Mouse (Mus musculus): Measurements from ENCODE around the gene Ttc7b. TPM values are rescaled to one million over a fixed set of nuclear protein-coding genes. Genes with fewer than 3 reads are reported as not detected.

Gene Ttc7b
- polyA plus RNA-seq, 1 experiment from 2014 or later = 4.4 TPM

DNA sequence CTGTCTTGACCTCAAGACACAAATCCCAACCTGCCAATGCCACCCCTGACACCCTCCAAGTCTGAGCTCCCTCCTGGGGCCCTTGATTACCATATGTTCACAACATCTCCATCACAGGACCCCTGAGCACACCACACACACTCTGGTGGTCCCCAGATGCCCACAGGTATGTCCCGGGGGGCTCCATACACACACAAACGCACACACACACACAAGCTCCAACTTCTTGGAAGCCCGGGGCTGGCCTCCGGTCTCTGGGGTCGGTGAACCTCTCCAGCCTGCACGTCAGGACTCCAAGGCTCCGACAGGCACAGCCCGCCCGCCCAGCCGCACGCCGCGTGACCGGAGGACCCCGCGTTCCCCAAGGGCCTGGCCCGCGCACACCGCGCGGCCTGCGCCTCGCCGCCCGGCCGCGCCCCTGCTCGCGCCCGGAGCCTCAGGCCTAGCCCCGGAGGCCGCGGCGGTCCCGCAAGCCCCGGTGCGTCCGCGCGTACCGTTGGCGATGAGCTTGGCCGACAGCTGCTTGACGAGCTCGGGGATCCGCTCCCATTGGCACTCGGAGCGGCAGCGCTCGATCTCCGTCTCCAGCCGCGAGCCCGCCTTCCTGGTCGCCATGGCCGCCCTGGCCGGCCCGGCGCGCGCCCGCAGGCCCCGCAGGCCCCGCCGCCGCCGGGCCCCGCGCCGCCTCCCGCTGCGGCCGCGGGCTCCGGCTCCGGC, 391 bp downstream of the Ttc7b start:
- peak overlapping the region; percentile 87 for H3K4me2 ChIP-seq (replicated peaks)
- H3K36me3 ChIP-seq = peaks cover 15% of the 10 kb centered on the region
- H3K9ac ChIP-seq = peak overlapping the region; percentile 96
- H3K9me3 ChIP-seq = no peaks in the 10 kb centered on the region
- H3K4me3 ChIP-seq = peak overlapping the region; percentile 79
- WGBS = under 1% methylated on average over 70 of the region's 76 CpGs
- H3K27me3 ChIP-seq = no peaks in the 10 kb centered on the region
- peak overlapping the region; percentile 73; the same call in 1 of the 2 replicates for H3K27ac ChIP-seq
- peak; percentile 60 for ATAC-seq (ENCODE audit: low FRiP score, low read depth)
- peaks cover 27% of the 10 kb centered on the region for H3K4me1 ChIP-seq

DNA sequence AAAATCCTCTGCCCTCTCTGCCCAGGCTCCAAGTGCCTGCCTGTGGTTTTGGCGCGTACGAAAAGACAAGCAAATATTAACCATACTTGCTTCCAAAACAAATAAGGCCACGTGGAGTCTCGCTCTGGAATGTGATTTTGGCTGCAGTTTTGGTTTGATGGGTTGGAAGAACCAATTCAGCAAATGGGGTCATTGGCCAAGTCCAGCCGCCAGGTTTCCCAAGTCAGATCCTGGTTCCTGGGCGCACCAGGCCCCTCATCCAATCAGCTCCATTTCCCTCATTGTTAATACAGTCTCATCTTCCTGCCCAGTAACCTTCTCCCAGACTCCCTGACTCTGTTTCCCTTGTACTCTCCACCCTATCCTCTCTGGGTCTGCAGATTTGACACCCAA, 946 bp downstream of the Ttc7b start:
- H3K4me3 ChIP-seq = peak overlapping the region; percentile 79
- 45% methylated on average over 7 of the region's 7 CpGs for WGBS
- peaks cover 27% of the 10 kb centered on the region for H3K4me1 ChIP-seq
- H3K9me3 ChIP-seq = no peaks in the 10 kb centered on the region
- H3K9ac ChIP-seq = peak overlapping the region; percentile 96
- H3K27me3 ChIP-seq = no peaks in the 10 kb centered on the region
- ATAC-seq (ENCODE audit: low FRiP score, low read depth) = peak; percentile 20; the same call in 1 of the 2 replicates
- H3K36me3 ChIP-seq = peaks cover 15% of the 10 kb centered on the region
- H3K4me2 ChIP-seq (replicated peaks) = peak overlapping the region; percentile 87
- H3K27ac ChIP-seq = no peak overlapping the region

DNA sequence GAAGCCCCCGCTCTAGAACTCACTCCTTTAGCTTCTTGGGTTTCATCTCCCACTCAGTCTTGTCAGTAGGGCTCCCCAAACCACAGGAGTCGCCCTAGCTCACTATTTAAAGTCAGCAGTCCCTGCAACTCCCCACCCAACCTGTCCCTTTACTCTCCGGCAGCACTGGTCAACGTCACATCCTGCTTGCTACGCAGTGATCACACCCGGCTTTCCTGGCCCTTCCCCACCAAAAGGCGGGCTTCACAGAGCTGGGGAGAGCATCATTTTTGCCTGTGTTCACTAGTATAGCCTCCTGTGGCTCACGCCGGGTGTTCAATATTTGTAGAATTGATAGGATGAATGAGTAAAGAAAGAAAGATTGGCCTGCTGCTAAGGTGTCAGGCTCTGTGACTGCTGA, 3.3 kb downstream of the Ttc7b start:
- no peaks in the 10 kb centered on the region for H3K27me3 ChIP-seq
- no peak overlapping the region for H3K9ac ChIP-seq
- peaks cover 24% of the 10 kb centered on the region for H3K36me3 ChIP-seq
- H3K27ac ChIP-seq = no peak overlapping the region
- ATAC-seq (ENCODE audit: low FRiP score, low read depth) = no peak
- no peak overlapping the region for H3K4me2 ChIP-seq (replicated peaks)
- H3K4me3 ChIP-seq = no peak overlapping the region
- 87% methylated on average over 9 of the region's 9 CpGs for WGBS
- no peaks in the 10 kb centered on the region for H3K9me3 ChIP-seq
- H3K4me1 ChIP-seq = peaks cover 32% of the 10 kb centered on the region

DNA sequence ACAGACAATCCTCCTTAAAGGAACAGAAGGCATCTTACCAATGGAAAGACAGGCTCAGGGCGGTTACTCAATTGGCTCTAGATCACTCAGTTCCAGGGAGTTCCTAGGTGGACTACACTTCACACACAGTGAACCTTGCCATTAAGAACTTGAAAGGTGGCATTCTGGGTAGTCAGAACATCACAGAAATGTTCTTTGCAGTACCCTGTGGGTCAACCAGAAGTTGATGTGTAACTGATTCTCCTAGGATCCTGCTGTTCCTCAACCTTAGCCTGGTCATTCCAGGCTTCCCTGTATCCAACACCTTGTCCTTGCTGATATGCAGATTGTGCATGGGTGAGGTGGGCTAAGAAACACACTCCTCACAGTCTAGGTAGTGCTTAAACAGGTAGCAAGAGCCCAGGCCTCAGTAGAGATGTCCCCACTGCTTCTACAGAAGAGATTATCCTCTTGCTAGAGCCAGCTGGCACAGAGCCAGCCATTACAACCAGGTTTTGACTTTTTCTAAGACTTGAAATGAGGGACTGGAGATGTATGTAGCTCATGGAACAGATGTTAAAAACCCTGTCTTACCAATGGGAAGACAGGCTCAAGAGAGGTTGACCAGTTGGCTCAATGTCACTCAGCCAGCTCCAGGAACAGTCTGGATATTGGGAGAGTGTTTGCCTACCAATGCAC, 4.3 kb downstream of the Ttc7b start:
- peaks cover 35% of the 10 kb centered on the region for H3K36me3 ChIP-seq
- no peak overlapping the region for H3K4me3 ChIP-seq
- peaks cover 32% of the 10 kb centered on the region for H3K4me1 ChIP-seq
- H3K27ac ChIP-seq = no peak overlapping the region
- ATAC-seq (ENCODE audit: low FRiP score, low read depth) = no peak
- H3K27me3 ChIP-seq = no peaks in the 10 kb centered on the region
- WGBS = 89% methylated on average over 1 of the region's 1 CpGs
- H3K4me2 ChIP-seq (replicated peaks) = no peak overlapping the region
- H3K9me3 ChIP-seq = 0 out of 2 replicates have a peak, but pooled peaks cover 3% of the 10 kb centered on the region
- H3K9ac ChIP-seq = no peak overlapping the region

DNA sequence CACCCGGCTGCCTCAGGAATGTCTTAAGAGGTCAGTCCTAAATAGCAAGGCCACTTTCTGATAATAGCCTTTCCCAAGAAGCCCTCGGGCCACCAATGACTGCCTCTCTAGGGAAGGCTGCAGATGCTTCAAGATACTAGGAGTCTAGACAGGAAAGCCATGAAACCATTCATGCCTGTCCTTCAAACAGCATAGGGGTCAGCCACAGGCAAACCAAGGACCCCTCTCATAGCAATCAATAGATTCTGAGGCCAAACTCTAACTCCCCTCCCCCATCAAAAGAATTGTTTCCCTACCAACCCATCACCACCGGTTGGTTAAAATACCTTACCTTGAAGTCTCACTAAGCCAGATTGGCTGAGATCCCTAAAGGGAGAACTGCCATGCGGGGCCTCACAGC, 5.1 kb downstream of the Ttc7b start:
- H3K4me2 ChIP-seq (replicated peaks) = no peak overlapping the region
- H3K27me3 ChIP-seq = no peaks in the 10 kb centered on the region
- no peak for ATAC-seq (ENCODE audit: low FRiP score, low read depth)
- no peak overlapping the region for H3K27ac ChIP-seq
- 85% methylated on average over 4 of the region's 4 CpGs for WGBS
- H3K4me3 ChIP-seq = no peak overlapping the region
- H3K9me3 ChIP-seq = 0 out of 2 replicates have a peak, but pooled peaks cover 6% of the 10 kb centered on the region
- peaks cover 43% of the 10 kb centered on the region for H3K36me3 ChIP-seq
- H3K4me1 ChIP-seq = peaks cover 29% of the 10 kb centered on the region
- H3K9ac ChIP-seq = no peak overlapping the region

DNA sequence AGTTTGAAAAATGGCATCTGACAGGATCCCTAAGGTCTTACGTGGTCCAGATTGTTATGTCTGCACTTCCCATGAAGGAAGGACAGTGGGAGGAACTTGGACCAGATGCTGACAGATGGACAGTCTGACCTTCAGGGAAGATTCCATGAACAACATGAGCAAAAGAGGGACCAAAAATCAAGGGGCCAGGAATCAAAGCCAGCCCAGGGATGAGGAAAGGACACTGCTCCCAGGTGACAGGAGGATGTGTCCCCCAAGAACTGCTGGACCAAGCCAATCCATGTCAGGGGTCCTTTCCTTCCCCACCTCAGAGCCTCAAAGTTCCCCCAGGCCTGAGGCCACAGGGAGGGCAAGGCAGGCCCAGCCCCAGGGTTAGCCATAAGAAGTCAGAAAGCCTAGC, 6.0 kb downstream of the Ttc7b start:
- no peak overlapping the region for H3K4me2 ChIP-seq (replicated peaks)
- H3K9me3 ChIP-seq = 0 out of 2 replicates have a peak, but pooled peaks cover 6% of the 10 kb centered on the region
- 77% methylated on average over 1 of the region's 1 CpGs for WGBS
- H3K9ac ChIP-seq = no peak overlapping the region
- no peak overlapping the region for H3K4me3 ChIP-seq
- no peaks in the 10 kb centered on the region for H3K27me3 ChIP-seq
- peaks cover 46% of the 10 kb centered on the region for H3K36me3 ChIP-seq
- no peak overlapping the region for H3K27ac ChIP-seq
- peaks cover 24% of the 10 kb centered on the region for H3K4me1 ChIP-seq
- no peak for ATAC-seq (ENCODE audit: low FRiP score, low read depth)

DNA sequence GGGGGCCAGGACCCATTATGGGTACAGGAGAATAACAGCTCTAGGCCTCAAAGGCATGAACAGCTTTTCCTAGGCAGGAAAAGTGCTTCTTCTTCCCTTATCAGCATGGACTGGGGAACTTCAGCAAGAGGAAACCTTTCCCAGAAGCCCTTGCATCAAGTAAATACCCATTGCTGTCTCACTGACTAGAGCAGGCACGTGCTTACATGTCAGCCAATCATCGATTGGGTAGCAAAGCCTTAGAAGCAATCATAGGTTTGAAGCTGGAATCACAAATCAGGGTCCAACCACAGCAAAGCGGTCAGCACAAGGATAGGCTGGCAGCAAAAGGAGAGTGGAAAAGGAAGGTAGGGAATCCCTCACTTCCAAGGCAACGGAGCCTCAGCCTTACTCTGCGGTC, 7.5 kb downstream of the Ttc7b start:
- Histone ChIP-seq H3K9me3 (0 out of 2 replicates have a peak, but pooled peaks cover 6% of the 10 kb centered on the region), H3K27me3 (no peaks in the 10 kb centered on the region), H3K4me1 (peaks cover 9% of the 10 kb centered on the region; the same call in 1 of the 2 replicates), H3K36me3 (peaks cover 49% of the 10 kb centered on the region), H3K4me2 (replicated peaks) (no peak overlapping the region), H3K9ac (no peak overlapping the region), H3K27ac (no peak overlapping the region), H3K4me3 (no peak overlapping the region)
- ATAC-seq (ENCODE audit: low FRiP score, low read depth) = no peak
- 92% methylated on average over 5 of the region's 5 CpGs for WGBS

DNA sequence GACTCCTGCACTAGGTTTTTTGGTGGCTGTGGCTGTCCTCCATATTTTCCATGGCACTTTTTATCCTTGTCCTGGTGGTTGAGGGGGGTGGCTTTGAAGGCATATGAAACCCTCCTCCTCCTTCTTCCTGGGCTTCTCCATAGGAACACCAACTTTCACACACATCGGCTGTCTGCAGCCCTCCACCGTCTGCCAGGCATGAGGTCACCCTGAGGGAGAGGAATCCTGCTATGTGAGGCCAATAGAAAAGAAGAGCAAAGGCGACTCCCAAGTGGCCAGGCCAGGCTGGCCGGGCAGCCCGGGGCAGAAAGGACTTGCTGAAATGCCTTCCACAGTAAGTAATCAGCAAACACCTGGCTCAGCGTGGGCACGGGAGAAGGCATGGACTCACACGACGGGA, 8.0 kb downstream of the Ttc7b start:
- Histone ChIP-seq H3K36me3 (peaks cover 51% of the 10 kb centered on the region), H3K27ac (no peak overlapping the region), H3K4me3 (no peak overlapping the region), H3K9ac (no peak overlapping the region), H3K27me3 (no peaks in the 10 kb centered on the region), H3K4me1 (0 out of 2 replicates have a peak, but pooled peaks cover 8% of the 10 kb centered on the region), H3K4me2 (replicated peaks) (no peak overlapping the region), H3K9me3 (0 out of 2 replicates have a peak, but pooled peaks cover 6% of the 10 kb centered on the region)
- 87% methylated on average over 9 of the region's 9 CpGs for WGBS
- no peak for ATAC-seq (ENCODE audit: low FRiP score, low read depth)

DNA sequence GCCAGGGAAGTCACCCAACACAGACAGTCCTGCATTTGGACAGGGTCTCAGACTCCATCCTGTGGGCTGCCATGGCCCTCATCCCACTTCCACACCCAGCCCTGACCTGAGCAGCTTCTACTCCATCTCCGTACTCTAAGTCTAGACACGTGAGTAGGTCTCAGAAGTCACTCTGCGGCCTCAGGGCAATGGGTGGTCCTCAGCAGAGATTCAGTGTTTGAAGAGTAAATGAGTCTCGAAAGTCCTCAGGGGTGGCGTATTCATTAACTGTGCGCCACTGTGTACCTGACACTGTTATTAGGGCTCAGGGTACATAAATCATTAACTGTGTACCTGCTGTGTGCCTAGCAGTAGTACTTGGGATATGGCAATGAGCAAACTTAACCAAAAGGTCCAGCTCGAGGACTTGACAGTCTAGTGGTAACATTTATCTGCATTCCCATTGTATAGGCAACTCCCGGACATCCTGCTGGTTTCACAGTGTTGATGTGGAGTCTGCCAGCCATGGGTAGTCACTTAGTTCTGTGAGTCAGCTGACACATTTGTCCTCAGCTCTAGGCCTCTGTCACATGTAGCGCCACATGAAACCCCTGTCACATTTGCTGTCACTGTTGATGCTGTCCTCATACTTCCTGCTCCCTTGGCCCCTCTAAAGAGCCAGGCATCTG, 10.9 kb downstream of the Ttc7b start:
- no peak for ATAC-seq (ENCODE audit: low FRiP score, low read depth)
- WGBS = 77% methylated on average over 9 of the region's 9 CpGs
- H3K4me1 ChIP-seq = 0 out of 2 replicates have a peak, but pooled peaks cover 8% of the 10 kb centered on the region

DNA sequence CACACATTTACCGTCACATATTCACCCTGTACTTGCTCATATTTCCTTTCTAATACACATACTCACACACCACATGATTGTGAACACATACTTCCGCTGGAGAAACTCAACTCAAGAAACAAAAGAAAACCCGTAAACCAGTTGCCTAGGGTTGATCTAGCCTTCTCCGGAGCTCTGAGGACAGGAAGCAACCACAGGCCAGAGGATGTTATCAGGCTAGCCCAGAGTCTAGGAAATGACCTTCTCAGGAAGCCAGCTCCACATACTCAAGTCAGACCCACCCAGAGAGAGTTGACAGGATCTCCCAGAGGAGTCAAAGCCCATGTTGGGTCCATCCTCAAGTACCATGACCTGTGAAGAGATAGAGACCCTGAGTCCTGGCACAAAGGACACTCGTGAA, 12.0 kb downstream of the Ttc7b start:
- WGBS = 91% methylated on average over 5 of the region's 5 CpGs
- Histone ChIP-seq H3K9me3 (0 out of 2 replicates have a peak, but pooled peaks cover 6% of the 10 kb centered on the region), H3K27me3 (no peaks in the 10 kb centered on the region), H3K36me3 (peaks cover 40% of the 10 kb centered on the region), H3K27ac (no peak overlapping the region), H3K9ac (no peak overlapping the region), H3K4me3 (no peak overlapping the region), H3K4me2 (replicated peaks) (no peak overlapping the region), H3K4me1 (peaks cover 9% of the 10 kb centered on the region; the same call in 1 of the 2 replicates)
- no peak for ATAC-seq (ENCODE audit: low FRiP score, low read depth)

More for the DNA sequence above, 10.9 kb downstream of the Ttc7b start:
- Histone ChIP-seq H3K4me3 (no peak overlapping the region), H3K9ac (no peak overlapping the region), H3K4me2 (replicated peaks) (no peak overlapping the region), H3K9me3 (0 out of 2 replicates have a peak, but pooled peaks cover 6% of the 10 kb centered on the region), H3K27me3 (no peaks in the 10 kb centered on the region), H3K36me3 (peaks cover 40% of the 10 kb centered on the region), H3K27ac (no peak overlapping the region)

DNA sequence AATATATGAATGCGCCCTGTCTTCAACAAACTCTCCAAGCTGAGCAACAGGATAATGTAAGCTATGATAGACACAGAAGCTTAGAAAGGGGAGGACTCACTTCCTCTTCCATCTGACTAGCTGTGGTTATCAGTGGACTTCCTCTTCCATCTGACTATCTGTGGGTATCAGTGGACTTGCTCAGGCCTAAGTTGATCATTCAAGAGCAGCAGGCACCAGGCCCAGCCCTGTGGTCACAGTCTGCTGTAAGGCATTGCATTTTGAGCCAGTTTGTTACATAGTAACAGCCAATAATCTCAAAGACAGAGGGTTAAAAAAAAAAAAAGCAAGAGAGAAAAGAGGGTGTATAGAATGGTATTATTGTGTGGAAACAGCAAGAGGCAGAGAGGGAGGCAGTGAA, 15.1 kb downstream of the Ttc7b start:
- no peak overlapping the region for H3K9ac ChIP-seq
- no peak for ATAC-seq (ENCODE audit: low FRiP score, low read depth)
- whole genome bisulfite sequencing = 92% methylated on average over 1 of the region's 1 CpGs
- no peaks in the 10 kb centered on the region for H3K27me3 ChIP-seq
- H3K27ac ChIP-seq = no peak overlapping the region
- no peak overlapping the region for H3K4me2 ChIP-seq (replicated peaks)
- peaks cover 4% of the 10 kb centered on the region; the same call in 1 of the 2 replicates for H3K4me1 ChIP-seq
- H3K4me3 ChIP-seq = no peak overlapping the region
- H3K36me3 ChIP-seq = peaks cover 12% of the 10 kb centered on the region
- no peaks in the 10 kb centered on the region for H3K9me3 ChIP-seq

DNA sequence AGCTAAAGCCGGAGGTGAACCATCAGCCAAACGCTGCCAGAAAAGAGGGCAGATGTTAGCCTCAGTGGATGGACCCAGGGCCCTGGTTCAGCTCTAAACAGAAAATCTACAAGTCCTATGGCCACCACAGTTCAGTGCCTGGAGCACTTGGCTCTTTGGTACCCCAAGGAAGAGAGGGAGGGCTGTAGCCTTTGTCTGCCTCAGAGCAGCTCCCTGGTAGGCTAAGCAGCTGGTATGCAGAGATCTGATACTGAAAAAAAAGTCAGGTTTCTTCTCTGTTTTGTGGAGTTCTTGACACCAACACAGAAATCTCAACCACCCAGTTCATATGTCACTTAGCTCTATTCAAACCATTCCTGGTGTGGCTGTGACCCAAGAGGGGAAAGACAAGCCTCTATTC, 16.0 kb downstream of the Ttc7b start:
- ATAC-seq (ENCODE audit: low FRiP score, low read depth) = no peak
- Histone ChIP-seq H3K36me3 (peaks cover 15% of the 10 kb centered on the region), H3K9ac (no peak overlapping the region), H3K4me1 (peaks cover 4% of the 10 kb centered on the region; the same call in 1 of the 2 replicates), H3K4me3 (no peak overlapping the region), H3K4me2 (replicated peaks) (no peak overlapping the region), H3K9me3 (no peaks in the 10 kb centered on the region), H3K27me3 (no peaks in the 10 kb centered on the region), H3K27ac (no peak overlapping the region)
- WGBS = 91% methylated on average over 2 of the region's 2 CpGs
